Mouse (Mus musculus): ENCODE results near the gene Kcnk3. TPM values are rescaled to one million over a fixed set of nuclear protein-coding genes. Genes with fewer than 3 reads are reported as not detected.

The Kcnk3 gene
- total and polyA plus RNA-seq, 2 experiments from 2014 or later, result 12.7 to 23.2 TPM

DNA sequence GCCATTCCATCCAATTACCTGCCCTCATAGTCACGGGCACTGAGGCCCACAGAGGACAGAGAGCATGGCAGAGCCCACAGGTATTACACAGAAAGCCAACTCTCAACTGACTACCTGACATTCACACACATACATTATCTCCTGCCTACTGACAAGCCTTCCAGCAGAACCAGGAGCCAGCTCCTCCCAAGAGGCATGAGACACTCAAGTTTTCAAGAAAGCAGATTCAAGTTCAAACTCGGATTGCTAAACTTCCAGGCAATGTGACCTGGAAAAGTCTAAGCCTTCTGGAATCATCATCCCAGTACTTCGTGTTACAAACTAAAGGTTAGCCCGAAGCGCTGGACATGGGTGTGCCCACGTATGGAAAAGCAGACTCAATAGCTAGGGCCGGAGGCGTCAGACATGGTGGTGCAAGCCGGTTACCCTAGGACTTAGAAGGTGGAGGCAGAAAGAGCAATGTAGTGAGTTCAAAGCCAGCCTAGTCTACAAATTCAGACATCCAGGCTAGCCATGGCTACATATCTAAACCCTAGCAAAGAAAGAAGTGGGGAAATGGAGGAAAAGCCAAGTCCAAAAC lies 33.3 kb downstream of the Kcnk3 start:
- peaks cover 13% of the 10 kb centered on the region; the same call in 1 of the 2 replicates for H3K4me1 ChIP-seq (ENCODE audit: insufficient read depth, low read length)
- H3K27ac ChIP-seq, result no peak overlapping the region
- no peak overlapping the region for H3K4me3 ChIP-seq (ENCODE audit: low read length)
- H3K4me2 ChIP-seq (ENCODE audit: low read depth, low read length), result no peak overlapping the region
- peaks cover 12% of the 10 kb centered on the region; the same call in 1 of the 2 replicates for H3K27me3 ChIP-seq (ENCODE audit: insufficient read depth, low read length)
- no peak for TF ChIP-seq CTCF (IDR thresholded peaks at IDR 0.05; ENCODE audit: low read depth)
- no peaks in the 10 kb centered on the region for H3K36me3 ChIP-seq (ENCODE audit: insufficient read depth, low read length)
- WGBS, result 94% methylated on average over 9 of the region's 9 CpGs
- H3K9ac ChIP-seq (replicated peaks; ENCODE audit: low read length), result no peak overlapping the region
- no peak for ATAC-seq
- H3K9me3 ChIP-seq (ENCODE audit: low read length), result no peaks in the 10 kb centered on the region
- no peak for DNase-seq (ENCODE audit: low spot score)

GRCm38 (mm10) chr5:30621844-30622176 lies 33.8 kb downstream of the Kcnk3 start:
- peak overlapping the region; percentile 45 for H3K4me2 ChIP-seq (ENCODE audit: low read depth, low read length)
- no peak for TF ChIP-seq CTCF (IDR thresholded peaks at IDR 0.05; ENCODE audit: low read depth)
- peaks cover 12% of the 10 kb centered on the region; the same call in 1 of the 2 replicates for H3K27me3 ChIP-seq (ENCODE audit: insufficient read depth, low read length)
- no peak overlapping the region for H3K9ac ChIP-seq (replicated peaks; ENCODE audit: low read length)
- H3K4me3 ChIP-seq (ENCODE audit: low read length), result peak overlapping the region; percentile 16; the same call in 1 of the 2 replicates
- peaks cover 13% of the 10 kb centered on the region; the same call in 1 of the 2 replicates for H3K4me1 ChIP-seq (ENCODE audit: insufficient read depth, low read length)
- H3K27ac ChIP-seq, result no peak overlapping the region
- WGBS, result 49% methylated on average over 22 of the region's 22 CpGs
- ATAC-seq (peak; percentile 24), DNase-seq (ENCODE audit: low spot score) (no peak)
- no peaks in the 10 kb centered on the region for H3K9me3 ChIP-seq (ENCODE audit: low read length)
- no peaks in the 10 kb centered on the region for H3K36me3 ChIP-seq (ENCODE audit: insufficient read depth, low read length)

DNA sequence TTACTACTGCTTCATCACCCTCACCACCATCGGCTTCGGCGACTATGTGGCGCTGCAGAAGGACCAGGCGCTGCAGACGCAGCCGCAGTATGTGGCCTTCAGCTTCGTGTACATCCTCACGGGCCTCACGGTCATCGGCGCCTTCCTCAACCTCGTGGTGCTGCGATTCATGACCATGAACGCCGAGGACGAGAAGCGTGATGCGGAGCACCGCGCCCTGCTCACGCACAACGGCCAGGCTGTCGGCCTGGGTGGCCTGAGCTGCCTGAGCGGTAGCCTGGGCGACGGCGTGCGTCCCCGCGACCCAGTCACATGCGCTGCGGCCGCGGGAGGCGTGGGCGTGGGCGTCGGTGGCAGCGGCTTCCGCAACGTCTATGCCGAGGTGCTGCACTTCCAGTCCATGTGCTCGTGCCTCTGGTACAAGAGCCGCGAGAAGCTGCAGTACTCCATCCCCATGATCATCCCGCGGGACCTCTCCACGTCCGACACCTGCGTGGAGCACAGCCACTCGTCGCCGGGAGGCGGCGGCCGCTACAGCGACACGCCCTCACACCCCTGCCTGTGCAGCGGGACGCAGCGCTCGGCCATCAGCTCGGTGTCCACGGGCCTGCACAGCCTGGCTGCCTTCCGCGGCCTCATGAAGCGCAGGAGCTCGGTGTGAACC lies 34.3 kb downstream of the Kcnk3 start:
- Histone ChIP-seq H3K9me3 (ENCODE audit: low read length) (no peaks in the 10 kb centered on the region), H3K4me1 (ENCODE audit: insufficient read depth, low read length) (peaks cover 13% of the 10 kb centered on the region; the same call in 1 of the 2 replicates), H3K27ac (no peak overlapping the region), H3K4me2 (ENCODE audit: low read depth, low read length) (peak overlapping the region; percentile 45), H3K9ac (replicated peaks; ENCODE audit: low read length) (no peak overlapping the region), H3K4me3 (ENCODE audit: low read length) (peak overlapping the region; percentile 16), H3K27me3 (ENCODE audit: insufficient read depth, low read length) (peaks cover 12% of the 10 kb centered on the region; the same call in 1 of the 2 replicates), H3K36me3 (ENCODE audit: insufficient read depth, low read length) (no peaks in the 10 kb centered on the region)
- peak; percentile 54 for DNase-seq (ENCODE audit: low spot score)
- WGBS, result 4% methylated on average over 68 of the region's 69 CpGs
- ATAC-seq, result peak; percentile 51
- no peak for TF ChIP-seq CTCF (IDR thresholded peaks at IDR 0.05; ENCODE audit: low read depth)

DNA sequence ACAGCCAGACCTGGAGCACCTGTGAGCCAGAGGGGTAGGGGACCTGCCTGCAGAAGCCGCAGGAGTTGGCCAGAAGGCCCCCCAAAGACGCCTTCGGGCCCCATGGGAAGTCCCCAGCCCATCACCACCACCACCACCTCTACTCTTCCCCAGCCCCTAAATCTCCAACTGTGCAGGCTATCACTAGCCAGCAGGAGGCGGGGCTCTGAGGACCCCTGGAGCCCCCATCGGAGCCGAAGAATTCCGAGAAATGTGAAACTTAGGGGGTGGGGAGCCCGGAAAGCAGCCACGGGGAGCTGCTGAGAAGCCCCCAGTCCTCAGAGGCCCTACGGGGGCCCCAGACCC lies 34.8 kb downstream of the Kcnk3 start:
- Histone ChIP-seq H3K27me3 (ENCODE audit: insufficient read depth, low read length) (peaks cover 12% of the 10 kb centered on the region; the same call in 1 of the 2 replicates), H3K4me3 (ENCODE audit: low read length) (peak overlapping the region; percentile 16), H3K4me1 (ENCODE audit: insufficient read depth, low read length) (peaks cover 13% of the 10 kb centered on the region; the same call in 1 of the 2 replicates), H3K27ac (no peak overlapping the region), H3K9me3 (ENCODE audit: low read length) (no peaks in the 10 kb centered on the region), H3K36me3 (ENCODE audit: insufficient read depth, low read length) (no peaks in the 10 kb centered on the region), H3K4me2 (ENCODE audit: low read depth, low read length) (peak overlapping the region; percentile 45), H3K9ac (replicated peaks; ENCODE audit: low read length) (no peak overlapping the region)
- ATAC-seq (no peak; the same call in 1 of the 2 replicates), DNase-seq (ENCODE audit: low spot score) (no peak)
- WGBS, result 18% methylated on average over 10 of the region's 10 CpGs
- no peak for TF ChIP-seq CTCF (IDR thresholded peaks at IDR 0.05; ENCODE audit: low read depth)

GRCm38 (mm10) chr5:30623380-30623779 lies 35.4 kb downstream of the Kcnk3 start:
- no peak for ATAC-seq
- Histone ChIP-seq H3K36me3 (ENCODE audit: insufficient read depth, low read length) (no peaks in the 10 kb centered on the region), H3K4me3 (ENCODE audit: low read length) (no peak overlapping the region), H3K4me2 (ENCODE audit: low read depth, low read length) (no peak overlapping the region), H3K9me3 (ENCODE audit: low read length) (no peaks in the 10 kb centered on the region), H3K27ac (no peak overlapping the region), H3K27me3 (ENCODE audit: insufficient read depth, low read length) (peaks cover 12% of the 10 kb centered on the region; the same call in 1 of the 2 replicates), H3K4me1 (ENCODE audit: insufficient read depth, low read length) (peaks cover 13% of the 10 kb centered on the region; the same call in 1 of the 2 replicates), H3K9ac (replicated peaks; ENCODE audit: low read length) (no peak overlapping the region)
- no peak for TF ChIP-seq CTCF (IDR thresholded peaks at IDR 0.05; ENCODE audit: low read depth)
- WGBS, result 78% methylated on average over 2 of the region's 2 CpGs
- DNase-seq (ENCODE audit: low spot score), result no peak

GRCm38 (mm10) chr5:30624311-30624710 lies 36.3 kb downstream of the Kcnk3 start:
- peaks cover 13% of the 10 kb centered on the region; the same call in 1 of the 2 replicates for H3K4me1 ChIP-seq (ENCODE audit: insufficient read depth, low read length)
- no peak for ATAC-seq
- peaks cover 12% of the 10 kb centered on the region; the same call in 1 of the 2 replicates for H3K27me3 ChIP-seq (ENCODE audit: insufficient read depth, low read length)
- no peak overlapping the region for H3K4me3 ChIP-seq (ENCODE audit: low read length)
- H3K27ac ChIP-seq, result no peak overlapping the region
- H3K9ac ChIP-seq (replicated peaks; ENCODE audit: low read length), result no peak overlapping the region
- H3K9me3 ChIP-seq (ENCODE audit: low read length), result no peaks in the 10 kb centered on the region
- no peak for DNase-seq (ENCODE audit: low spot score)
- H3K36me3 ChIP-seq (ENCODE audit: insufficient read depth, low read length), result no peaks in the 10 kb centered on the region
- 41% methylated on average over 1 of the region's 1 CpGs for WGBS
- H3K4me2 ChIP-seq (ENCODE audit: low read depth, low read length), result no peak overlapping the region
- no peak for TF ChIP-seq CTCF (IDR thresholded peaks at IDR 0.05; ENCODE audit: low read depth)

DNA sequence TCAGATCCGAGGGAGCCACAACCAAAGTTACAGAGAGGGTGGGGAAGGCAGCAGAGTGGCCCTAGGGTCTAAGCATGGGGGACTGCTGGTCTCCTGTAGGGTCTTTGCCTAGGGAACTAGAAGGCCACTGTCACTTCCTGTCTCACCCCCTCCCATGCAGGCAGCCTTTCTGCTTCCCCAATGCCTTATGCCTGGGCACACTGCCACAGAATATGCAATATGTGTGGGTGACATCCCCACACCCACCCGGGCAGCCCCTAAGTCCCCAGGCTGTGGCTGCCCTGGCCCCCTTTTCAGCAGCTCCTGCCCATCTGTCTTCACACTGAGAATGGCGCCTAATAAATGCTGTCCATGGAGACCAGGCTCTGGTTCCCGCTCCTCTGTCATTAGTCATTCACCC lies 36.9 kb downstream of the Kcnk3 start:
- Histone ChIP-seq H3K27me3 (ENCODE audit: insufficient read depth, low read length) (peaks cover 12% of the 10 kb centered on the region; the same call in 1 of the 2 replicates), H3K9ac (replicated peaks; ENCODE audit: low read length) (no peak overlapping the region), H3K27ac (no peak overlapping the region), H3K4me2 (ENCODE audit: low read depth, low read length) (no peak overlapping the region), H3K36me3 (ENCODE audit: insufficient read depth, low read length) (no peaks in the 10 kb centered on the region), H3K9me3 (ENCODE audit: low read length) (no peaks in the 10 kb centered on the region), H3K4me1 (ENCODE audit: insufficient read depth, low read length) (peaks cover 13% of the 10 kb centered on the region; the same call in 1 of the 2 replicates), H3K4me3 (ENCODE audit: low read length) (no peak overlapping the region)
- no peak for DNase-seq (ENCODE audit: low spot score)
- 43% methylated on average over 4 of the region's 4 CpGs for WGBS
- ATAC-seq, result no peak
- no peak for TF ChIP-seq CTCF (IDR thresholded peaks at IDR 0.05; ENCODE audit: low read depth)

All from hindbrain, postnatal 0 days (tissue).